Mouse (Mus musculus) hindbrain, embryonic 11.5 days (tissue): ENCODE measurements around the gene Nudt17. TPM values are rescaled to one million over a fixed set of nuclear protein-coding genes. Genes with fewer than 3 reads are reported as not detected.

Experiments used
- ATAC-seq: fragments of 200-750 bp; cut with Nextera tagmentation; 2 replicates; pipeline ENCODE4 v1.8.0; 2017; ENCODE audit warnings: mild to moderate bottlenecking, moderate TSS enrichment, moderate library complexity; ENCODE audit not compliant: low FRiP score
- DNase-seq: peaks from one replicate; pipeline ENCODE4 v3.0.0-alpha.2; 2015; ENCODE audit warnings: low spot score
- H3K27ac ChIP-seq: fragments of 300-500 bp; sonication (generic); 2 replicates; pipeline ENCODE4 v1.5.1; 2014; ENCODE audit warnings: mild to moderate bottlenecking, low read depth, low read length
- H3K27me3 ChIP-seq: fragments of 300-500 bp; sonication (generic); 2 replicates; pipeline ENCODE4 v1.6.1; 2014; ENCODE audit warnings: mild to moderate bottlenecking, low read length, moderate library complexity, mixed read lengths; ENCODE audit not compliant: control insufficient read depth, insufficient read depth
- H3K36me3 ChIP-seq: fragments of 300-500 bp; sonication (generic); 2 replicates; pipeline ENCODE4 v1.6.1; 2014; ENCODE audit warnings: mild to moderate bottlenecking, low read length, moderate library complexity, mixed read lengths; ENCODE audit not compliant: control insufficient read depth, insufficient read depth
- H3K4me1 ChIP-seq: fragments of 300-500 bp; sonication (generic); replicated peaks from 2 replicates; pipeline ENCODE4 v1.6.1; 2014; ENCODE audit warnings: low read length, mixed read lengths; ENCODE audit not compliant: control insufficient read depth, insufficient read depth
- H3K4me2 ChIP-seq: fragments of 300-500 bp; sonication (generic); replicated peaks from 2 replicates; pipeline ENCODE4 v1.6.1; 2014; ENCODE audit warnings: mild to moderate bottlenecking, low read depth, low read length
- H3K4me3 ChIP-seq: fragments of 300-500 bp; sonication (generic); 2 replicates; pipeline ENCODE4 v1.5.1; 2014; ENCODE audit warnings: low read depth, low read length
- H3K9ac ChIP-seq: fragments of 300-500 bp; sonication (generic); 2 replicates; pipeline ENCODE4 v1.6.1; 2014; ENCODE audit warnings: low read depth, low read length
- H3K9me3 ChIP-seq: fragments of 300-500 bp; sonication (generic); 2 replicates; pipeline ENCODE4 v1.6.1; 2016; ENCODE audit warnings: low read length; ENCODE audit not compliant: control insufficient read depth
- WGBS: fragments of 180-500 bp; shearing (Covaris S2); extraction: QIAGEN DNeasy Blood & Tissue Kit; methylation state at CpG from one replicate; pipeline ENCODE4 v1.1.7; 2014; 5-methylcytosine and 5-hydroxymethylcytosine counted together
- polyA plus RNA-seq: library from polyadenylated mRNA; unstranded; fragments of >200 nt; fragmentation: Nextera tagmentation; extraction: Ambion mirVana; gene quantifications from 2 replicates; pipeline ENCODE4 v1.2.1, GENCODE M21; 2014

Gene Nudt17
- polyA plus RNA-seq, 1 experiment from 2014 or later, result 12.8 TPM

GRCm38 (mm10) chr3:96660901-96661300 is 47.5 kb downstream of the Nudt17 start:
- DNase-seq (no peak), ATAC-seq (no peak)
- Histone ChIP-seq H3K36me3 (no peaks in the 10 kb centered on the region), H3K4me2 (no peak overlapping the region), H3K27ac (no peak overlapping the region), H3K4me1 (no peaks in the 10 kb centered on the region; the same call in 1 of the 2 replicates), H3K27me3 (no peaks in the 10 kb centered on the region), H3K9me3 (no peaks in the 10 kb centered on the region), H3K4me3 (no peak overlapping the region), H3K9ac (no peak overlapping the region)
- WGBS, result 88% methylated on average over 2 of the region's 2 CpGs

Other genes starting within 250 kb of the Nudt17 start
- 1.5 and 1.6 TPM in 2 replicates for gene Hfe2, start 183.4 kb downstream of the Nudt17 start, polyA plus RNA-seq
- gene Txnip, start 150.6 kb downstream of the Nudt17 start, polyA plus RNA-seq, result 48.9 and 53.4 TPM in 2 replicates
- gene Gm16253, start 131.6 kb downstream of the Nudt17 start, polyA plus RNA-seq, result 0.46 and 0.70 TPM in 2 replicates
- 15.4 and 16.6 TPM in 2 replicates for gene Polr3gl, start 114.4 kb downstream of the Nudt17 start, polyA plus RNA-seq
- gene Ankrd34a, start 111.9 kb downstream of the Nudt17 start, polyA plus RNA-seq, result 2.0 and 2.4 TPM in 2 replicates
- gene Lix1l, start 107.4 kb downstream of the Nudt17 start, polyA plus RNA-seq, result 7.1 and 7.8 TPM in 2 replicates
- gene Rbm8a, start 78.6 kb downstream of the Nudt17 start, polyA plus RNA-seq, result 172 and 178 TPM in 2 replicates
- 42.8 and 44.6 TPM in 2 replicates for gene Pex11b, start 73.2 kb downstream of the Nudt17 start, polyA plus RNA-seq
- gene Gm42957, start 73.1 kb downstream of the Nudt17 start, polyA plus RNA-seq, result 0.04 and 0.22 TPM in 2 replicates
- 0.53 and 1.3 TPM in 2 replicates for gene Itga10, start 63.0 kb downstream of the Nudt17 start, polyA plus RNA-seq
- 0.25 and 0.40 TPM in 2 replicates for gene Ankrd35, start 38.4 kb downstream of the Nudt17 start, polyA plus RNA-seq
- 25.2 and 28.2 TPM in 2 replicates for gene Pias3, start 12.2 kb downstream of the Nudt17 start, polyA plus RNA-seq
- 38.0 and 38.1 TPM in 2 replicates for gene Polr3c, start 19.1 kb upstream of the Nudt17 start, polyA plus RNA-seq
- 90.0 and 90.4 TPM in 2 replicates for gene Rnf115, start 19.1 kb upstream of the Nudt17 start, polyA plus RNA-seq
- not detected in 2 replicates for gene Pdzk1, start 120.7 kb upstream of the Nudt17 start, polyA plus RNA-seq
- 0.18 and 0.20 TPM in 2 replicates for gene Cd160, start 120.8 kb upstream of the Nudt17 start, polyA plus RNA-seq
- 2.2 and 2.5 TPM in 2 replicates for gene Gja5, start 196.1 kb upstream of the Nudt17 start, polyA plus RNA-seq
- gene Gpr89, start 196.8 kb upstream of the Nudt17 start, polyA plus RNA-seq, result 42.6 and 45.9 TPM in 2 replicates
- gene Gja8, start 217.5 kb upstream of the Nudt17 start, polyA plus RNA-seq, result not detected in 2 replicates